Mouse (Mus musculus): ENCODE measurements around the gene Gm47969. TPM values are rescaled to one million over a fixed set of nuclear protein-coding genes. Genes with fewer than 3 reads are reported as not detected.
"Not testable (repeated sequence)": the region's sequence is repeated elsewhere in the genome, so short reads cannot be mapped to it uniquely, and the experiment has no call there.

The Gm47969 gene
- not detected in 2 replicates for polyA plus RNA-seq (2012)

DNA sequence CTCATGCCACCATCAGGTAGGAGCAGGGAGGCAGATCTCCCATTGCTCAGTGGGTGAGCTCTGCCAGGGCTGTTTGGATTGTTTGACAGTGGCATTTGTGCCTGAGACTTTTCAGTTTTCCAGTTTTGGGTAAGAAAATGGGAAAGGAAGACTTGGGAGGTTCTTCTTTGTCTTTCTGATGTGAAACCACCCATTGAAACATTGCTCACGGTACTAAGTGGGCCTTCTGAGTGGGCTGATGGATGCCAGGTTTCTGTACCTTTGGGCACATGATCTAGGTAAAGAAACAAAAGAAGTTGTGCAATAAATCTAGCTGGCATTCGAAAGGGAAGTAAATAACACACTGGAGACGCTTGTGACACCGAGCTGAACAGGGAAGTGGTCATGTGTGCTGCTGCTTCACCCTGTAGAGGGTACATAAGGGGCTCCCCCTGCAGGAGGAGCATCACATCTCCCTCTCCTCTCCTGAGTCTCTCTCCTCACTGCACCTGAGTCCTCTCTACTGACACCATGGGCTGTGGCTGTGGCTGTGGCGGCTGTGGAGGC lies at the start of gene Gm47969:
Gene Gm47969, plus strand, starts transcription at position 51 of the 546 bp plus-strand sequence.
- no peak for TF ChIP-seq GATA1 (IDR thresholded peaks at IDR 0.05; ENCODE audit: low read length)

DNA sequence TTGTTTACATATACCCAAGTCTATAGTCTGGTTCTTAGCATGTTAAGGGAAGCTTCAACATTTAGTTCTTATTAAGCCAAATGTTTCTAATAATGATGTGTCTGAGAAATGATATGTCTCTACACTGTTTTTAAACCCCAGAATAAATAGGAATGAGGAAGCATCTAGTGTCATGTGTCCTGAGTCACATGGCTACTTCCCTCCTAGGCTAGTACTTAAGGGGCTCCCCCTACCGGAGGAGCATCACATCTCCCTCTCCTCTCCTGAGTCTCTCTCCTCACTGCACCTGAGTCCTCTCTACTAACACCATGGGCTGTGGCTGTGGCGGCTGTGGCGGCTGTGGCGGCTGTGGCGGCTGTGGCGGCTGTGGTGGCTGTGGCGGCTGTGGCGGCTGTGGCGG lies 44.4 kb upstream of the Gm47969 start, which contains the start of gene Gm47959:
Gene Gm47959, plus strand, starts transcription at position 243 of the 400 bp plus-strand sequence.
- not testable (repeated sequence) for TF ChIP-seq GATA1 (IDR thresholded peaks at IDR 0.05; ENCODE audit: low read length)

DNA sequence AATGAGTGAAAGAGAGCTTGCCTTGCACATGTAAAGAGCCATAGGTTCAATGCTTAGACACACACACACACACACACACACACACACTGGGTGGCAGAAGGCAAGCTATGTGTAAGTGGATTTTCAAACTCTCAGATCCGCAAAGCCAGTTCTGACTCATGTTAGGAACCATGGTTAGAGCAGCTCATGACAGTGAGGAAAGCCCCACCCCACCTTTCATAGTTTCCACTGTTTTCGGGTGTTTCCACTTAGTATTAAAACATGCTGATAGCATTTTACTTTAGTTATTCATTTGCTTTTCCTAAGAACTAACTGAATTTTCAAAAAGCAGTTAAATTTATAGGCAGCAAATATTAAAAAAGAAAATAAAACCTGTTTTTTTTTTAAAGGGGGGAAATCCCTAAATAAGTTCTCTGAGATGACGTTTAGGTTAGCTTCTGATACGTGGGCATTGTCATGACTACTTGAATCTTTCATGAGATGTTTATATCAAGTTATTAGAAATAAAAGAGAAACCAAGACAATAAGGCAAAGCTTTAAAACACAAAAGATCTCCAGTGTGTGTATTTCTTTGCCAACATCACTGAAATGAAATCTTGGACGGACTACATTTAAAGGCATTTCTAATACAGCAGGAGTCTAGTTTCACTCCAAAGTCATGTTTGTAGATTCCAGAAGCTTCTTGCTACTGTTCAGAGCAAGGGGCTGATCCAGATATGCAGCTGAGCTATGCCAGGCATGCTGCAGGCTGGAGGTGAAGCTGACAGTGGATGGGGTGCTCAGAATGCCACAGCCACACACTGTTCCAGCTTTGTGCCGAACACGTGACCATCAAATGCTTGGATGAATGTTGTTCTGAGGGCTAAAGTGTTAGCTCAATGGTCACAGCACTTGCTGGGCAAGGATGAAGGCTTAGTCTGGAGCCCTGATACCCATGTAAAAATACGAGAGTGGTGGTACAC lies 38.2 kb upstream of the Gm47969 start:
- no peak for TF ChIP-seq GATA1 (IDR thresholded peaks at IDR 0.05; ENCODE audit: low read length)

DNA sequence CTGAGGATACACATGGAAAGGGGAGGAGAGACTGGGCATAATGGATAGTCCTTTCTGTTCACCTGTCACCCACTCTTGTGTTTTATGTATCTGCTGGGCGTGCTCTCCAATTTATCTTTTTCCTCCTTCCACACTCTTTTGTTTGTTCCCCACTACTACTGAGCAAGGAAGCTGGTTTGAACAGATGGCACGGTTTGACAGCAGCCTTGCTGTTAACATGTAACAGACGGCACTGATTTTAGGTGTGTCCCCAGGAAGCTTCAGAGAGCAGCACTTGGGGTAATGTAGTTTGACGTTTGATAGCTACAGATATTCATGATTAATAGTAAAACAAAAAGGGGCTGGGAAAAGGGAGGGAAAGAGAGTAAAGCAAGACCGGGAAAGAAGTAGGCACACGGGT lies 37.3 kb upstream of the Gm47969 start:
- TF ChIP-seq GATA1 (IDR thresholded peaks at IDR 0.05; ENCODE audit: low read length) = no peak

DNA sequence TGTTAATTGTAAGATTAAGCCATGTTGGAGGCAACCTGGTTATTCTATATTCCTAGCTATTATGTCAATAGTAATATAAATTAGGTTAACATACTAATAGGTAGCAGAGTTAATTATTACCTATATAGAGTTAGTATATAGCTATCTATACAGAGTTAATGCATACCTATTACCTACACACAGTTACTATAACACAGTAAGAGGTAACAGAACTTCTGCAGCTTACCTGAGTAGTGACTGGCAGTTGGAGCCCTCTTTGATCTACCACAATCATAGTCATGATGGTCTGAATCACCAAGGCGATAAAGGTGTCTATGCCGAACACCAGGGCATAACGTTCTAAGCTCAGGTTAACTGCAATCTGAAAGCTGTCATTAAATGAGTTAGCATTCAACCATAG lies 30.3 kb upstream of the Gm47969 start:
- TF ChIP-seq GATA1 (IDR thresholded peaks at IDR 0.05; ENCODE audit: low read length) = no peak

DNA sequence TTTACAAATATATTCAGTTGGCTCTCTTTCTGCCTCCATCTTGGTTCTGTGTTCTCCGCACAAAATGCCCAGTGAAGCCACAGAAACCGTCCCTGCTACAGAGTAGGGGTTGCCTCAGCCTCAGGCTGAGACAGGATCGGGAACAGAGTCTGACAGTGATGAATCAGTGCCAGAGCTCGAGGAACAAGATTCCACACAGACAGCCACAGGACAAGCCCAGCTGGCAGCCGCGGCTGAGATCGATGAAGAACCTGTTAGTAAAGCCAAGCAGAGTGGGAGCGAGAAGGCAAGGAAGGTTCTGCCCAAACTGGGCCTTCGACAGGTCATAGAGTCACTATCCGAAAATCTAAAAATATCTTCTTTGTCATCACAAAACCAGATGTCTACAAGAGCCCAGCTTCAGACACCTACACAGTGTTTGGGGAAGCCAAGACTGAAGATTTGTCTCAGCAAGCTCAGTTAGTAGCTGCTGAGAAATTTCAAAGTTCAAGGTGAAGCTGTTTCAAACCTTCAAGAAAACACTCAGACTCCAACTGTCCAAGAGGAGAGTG lies 29.3 kb upstream of the Gm47969 start:
- no peak for TF ChIP-seq GATA1 (IDR thresholded peaks at IDR 0.05; ENCODE audit: low read length)

DNA sequence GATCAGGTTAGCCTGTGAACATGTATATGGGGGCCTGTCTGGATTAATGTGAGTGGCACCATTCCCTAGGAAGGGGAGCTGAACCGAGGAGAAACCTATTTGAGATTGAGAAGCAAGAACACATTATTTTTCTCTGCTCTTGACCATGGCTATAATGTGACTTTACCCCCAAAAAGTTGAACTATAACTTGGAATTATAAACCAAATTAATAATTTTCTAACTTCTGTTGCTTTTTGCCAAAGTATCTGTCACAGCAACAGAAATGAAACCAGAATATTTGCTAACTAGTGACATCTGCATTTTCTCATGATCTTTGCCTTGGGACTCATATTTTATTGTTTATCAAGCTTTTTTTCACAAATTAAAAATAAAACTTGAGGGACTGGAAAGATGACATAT lies 28.2 kb upstream of the Gm47969 start:
- TF ChIP-seq GATA1 (IDR thresholded peaks at IDR 0.05; ENCODE audit: low read length) = no peak

DNA sequence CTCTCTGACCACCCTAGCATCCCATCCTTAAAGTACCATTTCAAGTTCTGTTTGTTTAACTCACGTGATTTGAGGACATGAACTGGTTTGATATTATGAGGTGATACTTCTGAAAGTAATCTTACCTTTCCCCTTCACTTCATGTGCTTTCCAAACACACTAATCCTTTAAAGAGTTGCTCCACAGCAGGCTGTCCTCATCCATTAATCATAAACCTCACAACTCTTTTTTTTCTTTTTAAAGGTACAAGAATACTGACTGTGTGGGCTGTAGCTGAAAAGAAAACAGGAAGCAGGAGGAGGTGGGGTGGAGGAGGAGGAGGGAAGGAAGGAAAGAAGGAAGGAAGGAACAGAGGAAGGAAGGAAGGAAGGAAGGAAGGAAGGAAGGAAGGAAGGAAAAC lies 12.8 kb upstream of the Gm47969 start:
- TF ChIP-seq GATA1 (IDR thresholded peaks at IDR 0.05; ENCODE audit: low read length) = no peak

DNA sequence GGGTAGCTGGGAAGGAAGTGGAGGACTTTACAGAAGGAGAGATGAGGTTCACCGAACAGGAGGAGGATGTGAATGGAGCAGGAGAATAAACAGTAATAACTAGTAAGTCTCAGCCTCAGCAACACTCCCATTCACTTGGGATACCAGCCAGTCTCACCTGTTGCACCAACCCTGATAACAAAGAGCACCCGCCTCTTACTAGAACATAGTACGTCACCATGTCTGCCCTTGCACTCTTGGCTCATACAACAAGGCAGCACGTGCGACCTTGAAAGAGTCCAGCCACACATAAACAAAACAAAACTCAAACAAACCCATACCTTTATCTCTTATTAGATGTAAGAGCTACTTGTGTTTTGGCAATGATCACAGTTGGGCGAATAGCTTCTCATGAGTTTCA lies 12.2 kb upstream of the Gm47969 start:
- TF ChIP-seq GATA1 (IDR thresholded peaks at IDR 0.05; ENCODE audit: low read length) = no peak

DNA sequence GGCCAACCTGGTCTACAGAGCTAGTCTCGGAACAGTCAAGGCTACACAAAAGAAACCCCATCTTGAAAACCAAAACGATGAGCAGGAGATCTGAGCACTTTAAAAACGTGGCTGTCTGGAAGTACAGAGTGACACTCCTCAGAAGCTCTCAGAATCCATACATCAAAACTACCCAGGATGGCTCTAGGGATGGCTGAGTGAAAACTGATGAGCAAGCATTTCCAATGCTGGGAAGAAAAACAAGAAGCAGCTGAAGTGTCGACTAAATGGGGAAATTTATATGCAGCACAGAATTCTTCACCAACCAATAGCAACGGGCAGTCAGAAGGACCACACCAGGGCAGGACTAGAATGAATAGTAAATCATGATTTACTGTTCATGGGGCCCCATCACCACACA lies 10.2 kb upstream of the Gm47969 start:
- no peak for TF ChIP-seq GATA1 (IDR thresholded peaks at IDR 0.05; ENCODE audit: low read length)

DNA sequence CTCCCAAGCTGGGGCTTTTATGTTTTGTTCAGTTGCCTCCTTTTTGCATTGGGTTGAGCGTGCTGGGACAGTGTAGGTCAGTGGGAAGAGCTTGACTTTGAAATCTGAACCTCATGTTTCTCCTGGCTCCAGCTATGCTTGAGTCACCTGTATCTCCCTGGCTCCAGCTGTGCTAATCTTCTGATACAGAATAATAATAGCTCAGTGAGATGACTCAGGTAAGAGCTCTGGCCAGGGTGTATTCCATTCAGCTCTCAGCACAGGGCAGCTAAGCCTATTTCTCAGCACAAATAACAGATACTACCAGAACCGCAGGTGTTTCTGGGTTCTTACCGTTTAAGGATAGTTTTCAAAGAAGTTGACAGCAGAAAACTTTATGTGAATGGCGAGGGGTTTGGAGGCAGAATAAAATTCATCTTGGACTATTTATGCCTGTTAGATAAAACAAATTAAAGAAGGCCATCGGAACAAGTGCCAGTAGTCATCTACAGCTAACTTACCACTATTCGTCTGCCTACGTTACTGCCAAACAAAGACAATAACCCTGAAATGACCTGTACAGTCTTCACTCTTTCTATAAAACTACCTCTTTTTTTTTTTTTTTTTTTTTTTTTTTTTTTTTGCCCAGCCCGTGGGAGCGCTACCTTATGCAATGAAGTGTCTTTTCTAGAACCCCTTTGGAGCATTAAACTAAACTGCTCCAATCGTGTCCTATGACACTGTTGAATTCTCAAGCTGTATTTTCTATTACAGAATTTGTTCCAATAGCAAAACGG lies 7.7 kb upstream of the Gm47969 start:
- TF ChIP-seq GATA1 (IDR thresholded peaks at IDR 0.05; ENCODE audit: low read length) = no peak

DNA sequence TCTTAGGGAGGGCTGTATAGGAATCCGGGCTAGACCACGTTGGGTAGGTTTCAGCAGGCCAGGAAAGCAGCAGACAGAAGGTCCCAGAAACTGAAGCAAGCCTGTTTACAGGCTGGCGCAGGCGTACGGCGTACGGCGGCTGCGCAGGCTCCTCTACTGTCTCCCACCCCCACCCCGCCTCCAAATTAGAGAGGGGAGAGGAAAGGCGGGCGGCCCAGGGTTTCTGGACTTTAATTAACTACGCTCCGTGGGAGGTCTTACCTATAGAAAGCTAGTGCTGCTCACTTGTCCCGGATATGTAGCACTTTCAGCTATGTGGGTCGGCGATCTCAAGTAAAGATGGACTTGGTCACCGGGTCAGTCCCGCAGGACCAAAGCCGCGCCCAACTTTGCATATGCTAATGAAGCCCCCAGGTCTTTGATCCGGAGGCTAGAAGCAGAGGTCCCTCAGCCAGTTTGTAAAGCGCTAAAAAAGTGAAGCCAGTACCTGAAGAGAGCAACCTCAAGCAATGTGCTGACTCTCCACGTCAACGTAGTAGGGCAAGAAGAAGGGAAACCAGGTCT lies 6.5 kb upstream of the Gm47969 start, which contains the start of gene Slc19a3:
Gene Slc19a3, minus strand, starts transcription at position 340 of the 564 bp plus-strand sequence.
- TF ChIP-seq GATA1 (IDR thresholded peaks at IDR 0.05; ENCODE audit: low read length) = no peak

DNA sequence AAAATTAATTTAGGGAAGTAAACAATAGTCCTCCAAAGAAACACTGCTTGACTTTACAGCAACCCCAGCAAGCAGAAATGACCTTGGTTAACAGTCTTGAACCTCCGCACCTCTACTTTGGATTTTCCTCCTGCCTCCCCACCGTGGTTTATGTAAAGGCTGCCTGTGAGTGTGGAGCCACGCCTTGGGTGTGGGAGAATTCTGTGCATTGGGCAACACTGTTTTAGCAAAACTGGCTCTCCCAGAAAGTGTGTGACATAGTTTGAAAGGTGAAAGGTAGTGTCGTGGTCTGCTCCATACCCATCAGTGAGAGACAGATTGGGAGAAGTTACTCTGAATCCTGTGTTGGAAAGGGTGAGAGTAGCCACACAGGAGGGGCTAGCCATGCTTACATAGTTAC lies 5.7 kb upstream of the Gm47969 start:
- TF ChIP-seq GATA1 (IDR thresholded peaks at IDR 0.05; ENCODE audit: low read length) = no peak

DNA sequence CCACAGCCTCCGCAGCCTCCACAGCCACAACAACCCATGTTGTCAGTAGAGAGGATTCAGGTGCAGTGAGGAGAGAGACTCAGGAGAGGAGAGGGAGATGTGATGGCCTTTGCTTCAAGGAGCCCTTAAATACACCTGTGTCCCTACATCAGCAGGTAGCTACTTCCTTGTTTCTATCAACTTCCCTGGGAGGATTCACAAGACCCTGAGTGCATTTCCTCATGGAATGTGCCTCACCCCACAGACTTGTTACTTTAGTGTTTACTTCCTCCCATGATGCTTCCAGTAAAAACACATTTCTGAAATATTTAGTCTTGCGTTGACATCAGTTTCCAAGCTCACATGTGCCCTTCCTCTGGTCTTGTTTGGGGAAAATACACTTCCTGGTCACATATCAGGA lies 2.4 kb upstream of the Gm47969 start, which contains the start of gene Krtap28-10:
Gene Krtap28-10, minus strand, starts transcription at position 101 of the 400 bp plus-strand sequence.
- no peak for TF ChIP-seq GATA1 (IDR thresholded peaks at IDR 0.05; ENCODE audit: low read length)

DNA sequence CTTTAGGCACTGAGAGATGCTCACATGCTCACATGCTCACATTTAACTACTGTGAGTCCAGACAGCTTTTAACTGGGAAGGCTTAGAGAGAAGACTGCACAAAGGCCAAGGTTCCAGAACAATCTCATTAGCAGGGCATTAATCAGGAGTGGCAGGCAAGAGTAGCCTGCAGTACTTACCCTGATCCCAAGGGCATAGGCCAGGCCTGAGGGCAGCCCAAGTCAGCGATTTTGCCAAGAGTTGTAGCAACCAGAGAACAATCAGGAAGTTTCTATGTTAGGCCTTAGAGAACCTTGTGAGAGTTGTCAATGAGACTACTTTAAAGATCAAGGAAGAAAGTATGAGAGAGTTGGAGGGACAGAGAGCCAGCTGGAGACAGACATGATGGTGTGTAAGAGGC lies 13.7 kb downstream of the Gm47969 start:
- TF ChIP-seq GATA1 (IDR thresholded peaks at IDR 0.05; ENCODE audit: low read length) = no peak
